In genomic region chr12:77667875-77668204, GRCm38 (mm10) we compare ENCODE assay signal across 8 mouse cellular contexts.
DNase-seq lines count a peak whose midpoint lies in the region; ATAC-seq lines count a peak whose summit lies in the region.
"Had no signal": no experiment of that assay in that cellular context is flagged by ENCODE, and none has a peak within 500 bp of the region (broad histone marks: within the 10 kb centered on the region; RNA-seq: fewer than 3 reads in every experiment).

No protein-coding gene starts in this region.

- H3K27me3 ChIP-seq in midbrain, embryonic 12.5 days, result 0 out of 2 replicates have a peak, but pooled peaks cover 12% of the 10 kb centered on the region

- H3K4me1 ChIP-seq in midbrain, embryonic 12.5 days, result peaks cover 7% of the 10 kb centered on the region; the same call in 1 of the 2 replicates

- no peak overlapping the region for H3K4me2 ChIP-seq in midbrain, embryonic 12.5 days (replicated peaks)

- no peak overlapping the region for H3K4me3 ChIP-seq in midbrain, embryonic 12.5 days
- H3K4me3 ChIP-seq: myocyte had no signal

- peak; percentile 61; the same call in 1 of the 2 replicates for ATAC-seq in midbrain, embryonic 12.5 days (ENCODE audit: low FRiP score, low read depth)

- no peaks in the 10 kb centered on the region for H3K36me3 ChIP-seq in midbrain, embryonic 12.5 days

- no peak overlapping the region for H3K9ac ChIP-seq in midbrain, embryonic 12.5 days (replicated peaks)

- WGBS in midbrain, embryonic 12.5 days, result 2% methylated on average over 6 of the region's 6 CpGs

- peak; percentile 80 for DNase-seq in R1 (ENCODE audit: low read depth, low spot score)
- DNase-seq in cerebellum, adult 11-12 months, result peak; percentile 65
- DNase-seq in forelimb bud, embryonic 11.5 days (ENCODE audit: low read depth, low spot score), result peak; percentile 81
- DNase-seq in hindlimb bud, embryonic 11.5 days (ENCODE audit: extremely low spot score, low read depth, low spot score), result peak; percentile 57
- peak; percentile 15 to 74 for DNase-seq in left cerebral cortex, adult 9 months (ENCODE audit: low spot score in 2 of 2)
- peak; percentile 32 for DNase-seq in spleen, adult 12 weeks (ENCODE audit: low spot score)

- no peak overlapping the region for H3K27ac ChIP-seq in midbrain, embryonic 12.5 days (replicated peaks)

- H3K9me3 ChIP-seq in midbrain, embryonic 12.5 days, result no peaks in the 10 kb centered on the region
